Mouse (Mus musculus) limb, embryonic 10.5 days (tissue): ENCODE results near the gene Arhgef7. TPM values are rescaled to one million over a fixed set of nuclear protein-coding genes. Genes with fewer than 3 reads are reported as not detected.
A peak's percentile ranks its signal among the peaks of the same experiment; 100 is the strongest.

Experiments used
- DNase-seq: peaks from one replicate; pipeline ENCODE4 v3.0.0-alpha.2; 2017; ENCODE audit warnings: low spot score
- H3K27ac ChIP-seq: fragments of 300-500 bp; sonication (generic); 2 replicates; pipeline ENCODE4 v1.5.1; 2016; ENCODE audit warnings: mild to moderate bottlenecking
- H3K27me3 ChIP-seq: fragments of 300-500 bp; sonication (generic); 2 replicates; pipeline ENCODE4 v1.6.1; 2016; ENCODE audit warnings: low read depth, mild to moderate bottlenecking; ENCODE audit not compliant: poor library complexity, severe bottlenecking
- H3K36me3 ChIP-seq: fragments of 300-500 bp; sonication (generic); 2 replicates; pipeline ENCODE4 v1.6.1; 2016; ENCODE audit warnings: mild to moderate bottlenecking, moderate library complexity
- H3K4me1 ChIP-seq: fragments of 300-500 bp; sonication (generic); 2 replicates; pipeline ENCODE4 v1.6.1; 2016
- H3K4me3 ChIP-seq: fragments of 300-500 bp; sonication (generic); 2 replicates; pipeline ENCODE4 v1.5.1; 2016; ENCODE audit warnings: mild to moderate bottlenecking, moderate library complexity
- H3K9me3 ChIP-seq: fragments of 300-500 bp; sonication (generic); replicated peaks from 2 replicates; pipeline ENCODE4 v1.6.1; 2016; ENCODE audit warnings: mild to moderate bottlenecking
- WGBS: fragments of 180-500 bp; shearing (Covaris S2); methylation state at CpG from one replicate; pipeline ENCODE4 v1.1.7; 2016; 5-methylcytosine and 5-hydroxymethylcytosine counted together
- polyA plus RNA-seq: library from polyadenylated mRNA; unstranded; fragments of >200 nt; fragmentation: Nextera tagmentation; extraction: Ambion mirVana; gene quantifications from 2 replicates; pipeline ENCODE4 v1.2.1, GENCODE M21; 2016

Gene Arhgef7
- 52.4 and 59.1 TPM in 2 replicates for polyA plus RNA-seq

DNA sequence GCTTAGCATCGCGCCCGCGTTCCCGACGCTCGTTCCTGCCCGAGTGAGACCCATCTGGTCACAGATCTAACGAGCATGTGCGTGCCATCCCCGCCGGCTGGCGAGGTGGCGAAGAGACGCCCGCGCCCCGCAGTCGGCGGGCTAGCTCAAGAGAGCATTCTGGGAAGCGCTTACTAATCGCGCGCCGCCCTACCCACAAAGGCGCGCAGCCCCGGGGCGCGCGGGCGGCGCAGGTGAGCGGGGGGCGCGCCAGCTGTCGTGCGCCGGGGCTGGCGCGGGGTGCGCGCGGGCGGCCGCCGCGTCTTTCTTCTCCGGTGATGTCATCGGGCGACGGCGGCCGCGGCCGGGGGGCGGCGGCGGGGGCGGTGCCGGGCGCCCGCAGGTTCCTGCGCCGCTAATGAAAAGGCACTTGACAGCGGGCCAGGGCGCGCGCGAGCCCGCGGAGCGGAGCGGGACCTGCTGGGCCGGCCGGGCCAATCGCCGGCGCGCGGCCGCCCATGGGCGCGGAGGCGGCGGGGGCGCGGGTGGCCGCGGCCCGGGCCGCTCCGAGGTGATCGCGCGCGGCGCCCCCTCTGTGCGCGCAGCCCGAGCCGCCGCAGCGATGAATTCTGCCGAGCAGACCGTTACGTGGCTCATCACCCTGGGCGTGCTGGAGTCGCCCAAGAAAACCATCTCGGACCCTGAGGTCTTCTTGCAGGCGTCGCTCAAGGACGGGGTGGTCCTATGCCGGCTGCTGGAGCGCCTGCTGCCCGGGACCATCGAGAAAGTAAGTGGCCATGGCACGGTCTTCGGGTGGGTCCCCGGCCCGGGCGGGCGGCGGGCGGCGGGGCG lies at the start of gene Arhgef7:
Gene Arhgef7, plus strand, starts transcription at position 71 of the 831 bp plus-strand sequence.
- peak within 1 kb of the TSS; percentile 80 for H3K4me3 ChIP-seq
- peaks cover 44% of the 10 kb centered on the region for H3K27me3 ChIP-seq
- peak within 1 kb of the TSS; percentile 94 for H3K27ac ChIP-seq
- H3K36me3 ChIP-seq: no peaks in the 10 kb centered on the region
- H3K4me1 ChIP-seq: peaks cover 40% of the 10 kb centered on the region
- H3K9me3 ChIP-seq: no peaks in the 10 kb centered on the region
- 4% methylated on average over 127 of the region's 127 CpGs for WGBS
- DNase-seq: peak; percentile 76

DNA sequence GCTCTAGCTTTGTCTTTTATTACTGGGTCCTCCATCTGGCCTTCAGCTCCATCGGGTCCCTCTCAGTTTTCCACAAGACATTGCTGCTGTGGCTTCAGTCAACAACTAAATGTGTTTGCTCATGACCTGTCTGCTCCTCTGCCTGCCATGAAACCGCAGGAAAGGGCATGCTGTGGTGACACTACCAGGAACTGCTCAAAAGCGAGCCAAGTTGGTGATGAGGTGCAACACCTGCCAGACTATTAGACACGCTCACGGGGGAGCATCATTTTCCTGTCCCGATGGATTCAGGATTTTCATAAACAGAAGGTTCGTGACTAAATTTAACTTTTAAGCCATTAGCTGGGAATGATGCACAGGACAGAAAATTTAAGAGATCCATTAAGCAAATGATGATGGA lies 43.0 kb upstream of the Arhgef7 start:
- no peaks in the 10 kb centered on the region for H3K4me1 ChIP-seq
- no peaks in the 10 kb centered on the region for H3K36me3 ChIP-seq
- H3K9me3 ChIP-seq: no peaks in the 10 kb centered on the region
- DNase-seq: no peak
- WGBS: 89% methylated on average over 7 of the region's 7 CpGs
- H3K4me3 ChIP-seq: no peak overlapping the region
- no peaks in the 10 kb centered on the region for H3K27me3 ChIP-seq
- no peak overlapping the region for H3K27ac ChIP-seq

GRCm38 (mm10) chr8:11687251-11687650 lies 40.3 kb upstream of the Arhgef7 start:
- no peaks in the 10 kb centered on the region for H3K9me3 ChIP-seq
- WGBS: 96% methylated on average over 5 of the region's 5 CpGs
- H3K27ac ChIP-seq: no peak overlapping the region

DNA sequence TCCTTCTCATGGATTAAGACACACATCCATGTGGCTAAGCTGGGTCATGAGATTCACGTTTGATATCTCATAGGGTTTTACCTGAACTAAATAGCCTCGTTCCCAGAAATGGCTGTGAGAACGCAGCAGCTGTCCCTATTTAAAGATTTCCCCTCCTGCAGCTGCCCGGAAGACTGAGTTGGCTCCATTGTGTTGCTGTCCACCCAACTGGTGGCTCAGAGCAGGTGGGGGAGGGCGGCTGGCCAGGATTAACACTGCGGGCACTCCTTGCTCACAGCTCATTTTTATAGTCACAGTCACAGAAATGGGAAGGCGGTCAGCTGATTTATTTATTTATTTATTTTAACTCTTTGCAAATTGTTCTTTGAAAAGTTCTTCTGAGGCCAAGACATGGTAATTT lies 37.6 kb upstream of the Arhgef7 start:
- Histone ChIP-seq H3K4me3 (no peak overlapping the region), H3K4me1 (no peaks in the 10 kb centered on the region), H3K36me3 (no peaks in the 10 kb centered on the region), H3K27ac (no peak overlapping the region), H3K27me3 (no peaks in the 10 kb centered on the region), H3K9me3 (no peaks in the 10 kb centered on the region)
- 84% methylated on average over 7 of the region's 7 CpGs for WGBS
- no peak for DNase-seq

More at GRCm38 (mm10) chr8:11687251-11687650, 40.3 kb upstream of the Arhgef7 start:
- Histone ChIP-seq H3K36me3 (no peaks in the 10 kb centered on the region), H3K27me3 (no peaks in the 10 kb centered on the region), H3K4me3 (no peak overlapping the region), H3K4me1 (no peaks in the 10 kb centered on the region)
- DNase-seq: no peak

DNA sequence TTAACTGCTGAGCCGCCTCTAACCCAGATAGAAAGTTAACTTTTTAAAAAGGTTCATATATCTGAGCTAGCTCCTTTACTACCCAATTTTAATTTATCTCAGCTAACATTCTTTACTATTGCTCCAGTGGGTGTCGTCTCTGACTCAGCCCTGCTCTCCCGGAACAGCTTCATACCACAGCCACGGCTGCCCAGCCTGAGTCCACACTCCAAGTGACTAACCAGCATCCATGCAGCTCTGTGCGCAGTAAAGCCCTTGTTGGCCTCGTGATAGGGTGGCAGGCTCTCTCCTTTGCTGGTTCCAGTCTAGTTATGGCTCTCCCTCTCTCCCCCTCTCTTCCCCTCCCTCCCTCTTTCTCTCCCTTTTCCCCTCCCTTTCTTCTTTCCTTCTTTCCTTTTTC lies 36.2 kb upstream of the Arhgef7 start:
- H3K27me3 ChIP-seq: no peaks in the 10 kb centered on the region
- DNase-seq: no peak
- no peaks in the 10 kb centered on the region for H3K36me3 ChIP-seq
- H3K27ac ChIP-seq: no peak overlapping the region
- no peaks in the 10 kb centered on the region for H3K9me3 ChIP-seq
- H3K4me1 ChIP-seq: no peaks in the 10 kb centered on the region
- WGBS: 91% methylated on average over 6 of the region's 6 CpGs
- H3K4me3 ChIP-seq: no peak overlapping the region

DNA sequence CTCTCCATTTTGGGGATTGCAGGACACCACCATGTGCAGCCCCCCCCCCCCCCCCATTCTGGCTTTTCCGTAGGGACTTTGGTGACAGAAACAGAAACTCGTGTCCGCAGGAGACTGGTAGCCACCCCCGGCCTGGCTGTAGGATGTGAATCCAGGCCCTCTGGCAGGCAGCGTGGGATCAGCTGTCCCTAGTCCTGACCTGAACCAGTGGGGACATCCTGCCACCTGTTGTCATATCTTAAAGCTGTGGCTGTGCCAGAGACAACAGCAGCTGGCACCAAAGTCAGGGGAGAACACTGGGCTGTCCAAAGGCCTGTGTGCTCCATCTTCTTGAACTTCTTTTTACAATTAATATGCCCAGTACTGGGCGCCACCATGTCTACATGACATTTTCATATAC lies 35.8 kb upstream of the Arhgef7 start:
- H3K27ac ChIP-seq: no peak overlapping the region
- WGBS: 88% methylated on average over 6 of the region's 6 CpGs
- H3K4me3 ChIP-seq: no peak overlapping the region
- no peaks in the 10 kb centered on the region for H3K9me3 ChIP-seq
- no peaks in the 10 kb centered on the region for H3K36me3 ChIP-seq
- no peaks in the 10 kb centered on the region for H3K27me3 ChIP-seq
- H3K4me1 ChIP-seq: no peaks in the 10 kb centered on the region
- DNase-seq: no peak

DNA sequence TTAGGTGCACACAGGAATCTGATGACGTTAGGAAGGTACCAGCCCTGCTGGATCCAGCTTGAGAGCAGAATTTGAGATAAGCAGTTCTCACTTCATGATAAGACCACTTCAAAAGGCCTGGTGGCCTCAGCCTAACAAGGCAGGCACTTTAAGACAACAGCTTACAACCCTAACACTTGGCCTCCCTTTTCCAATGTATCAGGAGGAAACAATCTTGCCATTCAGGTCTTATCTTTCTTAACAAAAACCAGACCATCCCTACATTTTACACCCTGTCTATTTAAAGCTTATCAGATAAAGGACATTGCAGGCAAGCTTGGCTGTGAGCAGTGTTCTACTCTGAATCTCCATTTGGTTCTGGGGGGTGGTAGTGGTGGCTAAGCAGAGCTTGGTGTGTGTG lies 35.1 kb upstream of the Arhgef7 start:
- Histone ChIP-seq H3K27ac (no peak overlapping the region), H3K9me3 (no peaks in the 10 kb centered on the region), H3K4me3 (no peak overlapping the region), H3K36me3 (no peaks in the 10 kb centered on the region), H3K27me3 (no peaks in the 10 kb centered on the region), H3K4me1 (no peaks in the 10 kb centered on the region)
- no peak for DNase-seq
- 47% methylated on average over 1 of the region's 1 CpGs for WGBS

DNA sequence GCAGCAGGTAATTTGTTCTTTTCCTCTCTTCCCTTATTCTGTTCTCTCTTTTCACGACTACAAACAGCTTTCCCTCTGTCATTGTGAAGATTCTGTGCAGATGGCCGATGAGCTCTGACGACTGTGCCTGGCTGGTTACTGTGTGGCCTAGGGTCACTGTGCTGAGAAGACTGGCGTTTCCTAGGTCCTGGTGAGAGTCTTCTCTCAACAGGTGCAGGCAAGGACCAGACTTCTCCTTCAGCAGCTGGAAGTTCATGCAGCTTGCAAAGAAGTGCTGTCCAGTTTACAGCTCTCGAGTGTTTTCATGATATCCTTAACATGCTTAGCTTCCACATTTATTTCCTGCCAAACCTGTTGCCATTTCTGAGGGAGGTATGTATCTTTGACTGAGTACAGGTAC lies 33.5 kb upstream of the Arhgef7 start:
- H3K27me3 ChIP-seq: no peaks in the 10 kb centered on the region
- no peaks in the 10 kb centered on the region for H3K9me3 ChIP-seq
- WGBS: 81% methylated on average over 5 of the region's 5 CpGs
- no peak for DNase-seq
- no peaks in the 10 kb centered on the region for H3K36me3 ChIP-seq
- no peaks in the 10 kb centered on the region for H3K4me1 ChIP-seq
- H3K27ac ChIP-seq: no peak overlapping the region
- H3K4me3 ChIP-seq: no peak overlapping the region

- WGBS: 89% methylated on average over 3 of the region's 3 CpGs
- Histone ChIP-seq H3K36me3 (no peaks in the 10 kb centered on the region), H3K4me1 (peaks cover 9% of the 10 kb centered on the region), H3K27ac (no peak overlapping the region), H3K4me3 (no peak overlapping the region), H3K9me3 (no peaks in the 10 kb centered on the region), H3K27me3 (peaks cover 9% of the 10 kb centered on the region)
- DNase-seq: no peak
Observed at GRCm38 (mm10) chr8:11696176-11696575, 31.3 kb upstream of the Arhgef7 start.

GRCm38 (mm10) chr8:11697467-11697866 lies 30.1 kb upstream of the Arhgef7 start:
- DNase-seq: no peak
- WGBS: 91% methylated on average over 7 of the region's 7 CpGs

DNA sequence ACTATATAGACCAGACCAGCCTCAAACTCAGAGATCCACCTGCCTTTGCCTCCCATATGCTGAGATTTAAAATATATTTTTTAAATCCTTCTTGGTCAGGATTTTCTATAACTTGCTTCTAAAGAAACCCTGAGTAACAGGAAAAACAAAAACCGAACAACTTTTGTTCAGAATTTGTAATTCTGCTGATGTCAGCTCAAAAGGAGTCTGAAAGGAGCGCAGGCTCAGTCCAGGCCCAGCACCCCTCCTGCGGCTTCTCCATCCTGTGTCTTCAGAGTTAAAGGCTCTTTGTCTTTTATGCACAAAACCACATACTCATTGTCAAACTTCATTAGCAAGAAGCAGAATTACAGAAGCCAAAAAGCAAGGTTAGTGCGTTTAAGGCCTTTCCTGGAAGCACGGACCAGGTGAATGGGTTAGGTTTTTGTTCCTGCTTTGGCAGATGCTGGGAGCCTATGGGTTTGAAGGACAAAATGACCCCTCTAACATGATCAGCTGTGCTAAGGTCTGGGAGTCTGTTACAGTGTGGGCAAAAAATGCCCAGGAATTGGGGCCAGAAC lies 28.0 kb upstream of the Arhgef7 start:
- no peaks in the 10 kb centered on the region for H3K9me3 ChIP-seq
- no peaks in the 10 kb centered on the region for H3K36me3 ChIP-seq
- no peak overlapping the region for H3K27ac ChIP-seq
- no peak overlapping the region for H3K4me3 ChIP-seq
- peaks cover 9% of the 10 kb centered on the region for H3K4me1 ChIP-seq
- DNase-seq: no peak
- WGBS: 88% methylated on average over 5 of the region's 5 CpGs
- H3K27me3 ChIP-seq: peaks cover 9% of the 10 kb centered on the region

More at GRCm38 (mm10) chr8:11697467-11697866, 30.1 kb upstream of the Arhgef7 start:
- Histone ChIP-seq H3K36me3 (no peaks in the 10 kb centered on the region), H3K4me1 (peaks cover 9% of the 10 kb centered on the region), H3K27me3 (peaks cover 9% of the 10 kb centered on the region), H3K4me3 (no peak overlapping the region), H3K9me3 (no peaks in the 10 kb centered on the region), H3K27ac (no peak overlapping the region)

GRCm38 (mm10) chr8:11700060-11701032 lies 27.2 kb upstream of the Arhgef7 start:
- DNase-seq: peak; percentile 85
- Histone ChIP-seq H3K27ac (no peak overlapping the region), H3K9me3 (no peaks in the 10 kb centered on the region), H3K4me1 (peaks cover 9% of the 10 kb centered on the region), H3K27me3 (peaks cover 9% of the 10 kb centered on the region), H3K4me3 (peak overlapping the region; percentile 26; the same call in 1 of the 2 replicates), H3K36me3 (no peaks in the 10 kb centered on the region)
- WGBS: 43% methylated on average over 26 of the region's 26 CpGs
